Mouse (Mus musculus): Measurements from ENCODE around the gene Usp49. TPM values are rescaled to one million over a fixed set of nuclear protein-coding genes. Genes with fewer than 3 reads are reported as not detected.

Usp49 gene
- polyA plus RNA-seq, 1 experiment, result 4.6 TPM

GRCm38 (mm10) chr17:47606220-47606619 lies 24.3 kb upstream of the Usp49 start:
- 74% methylated on average over 5 of the region's 5 CpGs for WGBS
- Histone ChIP-seq H3K4me1 (ENCODE audit: control insufficient read depth, insufficient read depth, insufficient read length) (peaks cover 7% of the 10 kb centered on the region), H3K4me3 (ENCODE audit: extremely low read depth, insufficient read depth, insufficient read length) (no peak overlapping the region), H3K27ac (ENCODE audit: insufficient read depth, low read length) (no peak overlapping the region), H3K27me3 (ENCODE audit: control insufficient read depth, insufficient read depth, low read length) (no peaks in the 10 kb centered on the region), H3K36me3 (ENCODE audit: control insufficient read depth, insufficient read depth, low read length) (peaks cover 24% of the 10 kb centered on the region)
- DNase-seq (ENCODE audit: low read depth in 1 of 2, low spot score in 2 of 2), result no peak
- TF ChIP-seq POLR2A (IDR thresholded peaks at IDR 0.05; ENCODE audit: low read depth, low read length) (no peak), CTCF (IDR thresholded peaks at IDR 0.05; ENCODE audit: extremely low read depth, insufficient read depth, insufficient read length, insufficient replicate concordance) (peak; percentile 22; the same call in 1 of the 2 replicates)

DNA sequence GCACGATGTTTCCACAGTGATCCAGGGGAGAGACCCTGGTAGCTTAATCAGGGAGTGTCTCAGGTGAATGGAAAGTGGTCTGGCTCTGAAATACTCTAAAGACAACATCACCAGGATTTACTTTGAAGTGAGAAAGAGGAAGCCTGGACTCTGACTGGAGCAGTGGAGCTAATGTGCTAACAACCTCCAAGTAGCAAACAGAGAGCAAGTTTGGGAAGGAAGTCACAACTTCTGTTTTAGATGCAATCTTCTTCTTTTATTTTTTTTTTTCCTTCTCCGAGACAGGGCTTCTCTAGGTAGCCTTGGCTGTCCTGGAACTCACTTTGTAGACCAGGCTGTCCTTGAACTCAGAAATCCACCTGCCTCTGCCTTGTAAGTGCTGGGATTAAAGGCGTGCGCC lies 21.3 kb upstream of the Usp49 start:
- H3K27ac ChIP-seq (ENCODE audit: insufficient read depth, low read length), result no peak overlapping the region
- peaks cover 6% of the 10 kb centered on the region; the same call in 1 of the 2 replicates for H3K4me1 ChIP-seq (ENCODE audit: control insufficient read depth, insufficient read depth, insufficient read length)
- peaks cover 9% of the 10 kb centered on the region for H3K36me3 ChIP-seq (ENCODE audit: control insufficient read depth, insufficient read depth, low read length)
- DNase-seq (ENCODE audit: low read depth in 1 of 2, low spot score in 2 of 2), result no peak
- no peaks in the 10 kb centered on the region for H3K27me3 ChIP-seq (ENCODE audit: control insufficient read depth, insufficient read depth, low read length)
- no peak overlapping the region for H3K4me3 ChIP-seq (ENCODE audit: extremely low read depth, insufficient read depth, insufficient read length)
- TF ChIP-seq CTCF (IDR thresholded peaks at IDR 0.05; ENCODE audit: extremely low read depth, insufficient read depth, insufficient read length, insufficient replicate concordance) (no peak), POLR2A (IDR thresholded peaks at IDR 0.05; ENCODE audit: low read depth, low read length) (no peak)
- 86% methylated on average over 4 of the region's 4 CpGs for WGBS

DNA sequence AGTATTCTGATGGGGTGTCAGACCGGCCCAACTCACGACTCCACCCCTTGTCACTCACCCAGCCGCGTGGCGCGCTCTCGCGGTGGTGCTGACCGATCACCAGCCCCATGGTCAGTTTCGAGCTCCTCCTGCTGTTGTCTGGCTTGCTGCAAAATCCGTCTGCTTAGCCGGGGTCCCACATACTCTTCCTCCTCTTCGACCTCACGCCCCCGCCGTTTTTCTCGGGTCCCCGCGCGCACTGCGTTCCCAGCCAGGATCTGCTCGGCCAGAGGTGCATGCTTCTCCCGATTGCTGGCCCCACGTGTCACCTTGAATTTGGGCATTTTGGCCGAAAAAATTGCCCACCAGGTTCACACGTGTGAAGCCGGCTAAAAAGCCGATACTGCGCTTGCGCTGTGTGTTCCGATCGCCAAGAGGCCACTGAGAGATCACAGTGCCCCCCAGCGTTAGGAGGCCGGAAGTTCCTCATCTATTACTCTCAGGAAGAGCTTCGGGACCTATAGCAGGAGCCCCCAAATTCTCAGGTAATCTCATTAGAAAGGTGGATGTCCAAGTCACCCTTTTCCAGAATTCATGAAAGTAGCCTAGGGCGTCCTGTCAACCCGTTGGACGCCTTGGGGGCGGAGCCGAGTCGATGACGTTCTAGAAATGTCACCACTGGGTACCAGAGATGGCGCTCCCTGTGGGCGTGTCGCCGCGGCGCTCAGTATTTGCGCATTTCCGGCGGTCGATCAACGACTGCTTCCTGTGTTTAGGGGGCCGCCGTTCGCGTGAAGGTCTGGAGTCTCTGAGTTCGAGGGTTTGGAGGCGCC lies 19.4 kb upstream of the Usp49 start, which contains the start of the genes Bysl, Med20 and Gm20517:
Gene Bysl, minus strand, starts transcription at position 644 of the 812 bp plus-strand sequence.
Gene Med20, plus strand, starts transcription at position 734 of the 812 bp plus-strand sequence.
Gene Gm20517, plus strand, starts transcription at position 741 of the 812 bp plus-strand sequence.
- TF ChIP-seq CTCF (IDR thresholded peaks at IDR 0.05; ENCODE audit: extremely low read depth, insufficient read depth, insufficient read length, insufficient replicate concordance) (peak; percentile 85), POLR2A (IDR thresholded peaks at IDR 0.05; ENCODE audit: low read depth, low read length) (0 out of 2 replicates have a peak, but pooled peaks have one; percentile 23)
- WGBS, result under 1% methylated on average over 59 of the region's 59 CpGs
- peak within 1 kb of the TSS; percentile 66 for H3K27ac ChIP-seq (ENCODE audit: insufficient read depth, low read length)
- H3K4me1 ChIP-seq (ENCODE audit: control insufficient read depth, insufficient read depth, insufficient read length), result peaks cover 6% of the 10 kb centered on the region; the same call in 1 of the 2 replicates
- no peaks in the 10 kb centered on the region for H3K27me3 ChIP-seq (ENCODE audit: control insufficient read depth, insufficient read depth, low read length)
- peaks cover 1% of the 10 kb centered on the region for H3K36me3 ChIP-seq (ENCODE audit: control insufficient read depth, insufficient read depth, low read length)
- DNase-seq (ENCODE audit: low read depth in 1 of 2, low spot score in 2 of 2), result peak; percentile 93 to 95
- H3K4me3 ChIP-seq (ENCODE audit: extremely low read depth, insufficient read depth, insufficient read length), result peak within 1 kb of the TSS; percentile 79

DNA sequence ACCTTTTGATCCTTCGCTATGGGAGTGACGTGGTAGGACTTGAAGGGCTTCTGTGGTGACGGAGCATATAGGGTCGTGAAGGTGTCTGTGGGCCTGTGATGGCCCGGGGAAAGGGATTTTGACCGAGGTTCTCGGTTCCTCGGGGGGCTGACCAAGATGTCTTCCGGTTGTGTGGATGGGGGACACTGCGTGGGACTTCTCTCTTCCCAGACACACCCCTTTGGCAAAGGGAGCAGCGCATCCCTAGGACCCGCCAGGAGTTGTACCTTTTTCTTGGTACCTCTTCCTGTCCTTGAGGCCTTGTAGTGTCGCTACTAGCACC lies 18.9 kb upstream of the Usp49 start:
- Histone ChIP-seq H3K4me3 (ENCODE audit: extremely low read depth, insufficient read depth, insufficient read length) (peak overlapping the region; percentile 79), H3K36me3 (ENCODE audit: control insufficient read depth, insufficient read depth, low read length) (no peaks in the 10 kb centered on the region; the same call in 1 of the 2 replicates), H3K27ac (ENCODE audit: insufficient read depth, low read length) (peak overlapping the region; percentile 48; the same call in 1 of the 2 replicates), H3K27me3 (ENCODE audit: control insufficient read depth, insufficient read depth, low read length) (no peaks in the 10 kb centered on the region), H3K4me1 (ENCODE audit: control insufficient read depth, insufficient read depth, insufficient read length) (peaks cover 6% of the 10 kb centered on the region; the same call in 1 of the 2 replicates)
- DNase-seq (ENCODE audit: low read depth in 1 of 2, low spot score in 2 of 2), result no peak
- TF ChIP-seq CTCF (IDR thresholded peaks at IDR 0.05; ENCODE audit: extremely low read depth, insufficient read depth, insufficient read length, insufficient replicate concordance), result no peak
- TF ChIP-seq POLR2A (IDR thresholded peaks at IDR 0.05; ENCODE audit: low read depth, low read length), result no peak
- WGBS, result 0% methylated on average over 13 of the region's 13 CpGs

GRCm38 (mm10) chr17:47614018-47614417 lies 16.5 kb upstream of the Usp49 start:
- peak in 1 of 2 experiments; percentile 55 for DNase-seq (ENCODE audit: low read depth in 1 of 2, low spot score in 2 of 2)
- Histone ChIP-seq H3K4me1 (ENCODE audit: control insufficient read depth, insufficient read depth, insufficient read length) (peaks cover 6% of the 10 kb centered on the region; the same call in 1 of the 2 replicates), H3K27me3 (ENCODE audit: control insufficient read depth, insufficient read depth, low read length) (no peaks in the 10 kb centered on the region), H3K36me3 (ENCODE audit: control insufficient read depth, insufficient read depth, low read length) (peaks cover 2% of the 10 kb centered on the region), H3K27ac (ENCODE audit: insufficient read depth, low read length) (no peak overlapping the region), H3K4me3 (ENCODE audit: extremely low read depth, insufficient read depth, insufficient read length) (no peak overlapping the region)
- WGBS, result 89% methylated on average over 1 of the region's 1 CpGs
- no peak for TF ChIP-seq POLR2A (IDR thresholded peaks at IDR 0.05; ENCODE audit: low read depth, low read length)
- peak; percentile 66; the same call in 1 of the 2 replicates for TF ChIP-seq CTCF (IDR thresholded peaks at IDR 0.05; ENCODE audit: extremely low read depth, insufficient read depth, insufficient read length, insufficient replicate concordance)

DNA sequence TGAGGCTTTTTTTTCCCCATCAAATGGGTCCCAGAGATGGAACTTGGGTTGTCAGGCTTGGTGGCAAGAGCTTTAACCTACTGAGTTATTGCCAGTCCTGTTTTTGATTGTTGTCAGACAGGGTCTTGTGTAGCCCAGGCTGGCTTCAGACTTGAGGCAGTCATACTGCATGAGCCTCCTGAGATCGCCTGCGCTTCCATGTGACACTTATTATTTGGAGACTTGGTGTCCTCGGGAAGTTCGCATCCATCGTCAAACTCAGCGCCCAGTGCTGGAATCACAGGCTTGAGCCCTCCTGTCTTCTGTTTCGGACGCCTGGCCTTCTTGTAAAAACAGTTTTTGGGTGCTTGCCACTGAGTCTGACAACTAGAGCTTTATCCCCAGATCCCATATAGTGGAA lies 14.4 kb upstream of the Usp49 start:
- Histone ChIP-seq H3K27me3 (ENCODE audit: control insufficient read depth, insufficient read depth, low read length) (no peaks in the 10 kb centered on the region), H3K4me1 (ENCODE audit: control insufficient read depth, insufficient read depth, insufficient read length) (peaks cover 4% of the 10 kb centered on the region; the same call in 1 of the 2 replicates), H3K4me3 (ENCODE audit: extremely low read depth, insufficient read depth, insufficient read length) (no peak overlapping the region), H3K27ac (ENCODE audit: insufficient read depth, low read length) (no peak overlapping the region), H3K36me3 (ENCODE audit: control insufficient read depth, insufficient read depth, low read length) (peaks cover 4% of the 10 kb centered on the region)
- WGBS, result 94% methylated on average over 8 of the region's 8 CpGs
- DNase-seq (ENCODE audit: low read depth in 1 of 2, low spot score in 2 of 2), result no peak
- TF ChIP-seq POLR2A (IDR thresholded peaks at IDR 0.05; ENCODE audit: low read depth, low read length) (no peak), CTCF (IDR thresholded peaks at IDR 0.05; ENCODE audit: extremely low read depth, insufficient read depth, insufficient read length, insufficient replicate concordance) (no peak)

Measured in spleen, adult 2 months (tissue).